Mouse (Mus musculus) testis, adult 2 months (tissue): Measurements from ENCODE around the gene Cbl. TPM values are rescaled to one million over a fixed set of nuclear protein-coding genes. Genes with fewer than 3 reads are reported as not detected.
"Not testable (repeated sequence)": the region's sequence is repeated elsewhere in the genome, so short reads cannot be mapped to it uniquely, and the experiment has no call there.

Source experiments
- H3K27ac ChIP-seq: fragments of 200-500 bp; 2 replicates; pipeline ENCODE4 v1.5.1; 2012; ENCODE audit warnings: low read depth, low read length; ENCODE audit not compliant: control insufficient read depth, insufficient read depth
- H3K27me3 ChIP-seq: fragments of 200-500 bp; 2 replicates; pipeline ENCODE4 v1.6.1; 2012; ENCODE audit warnings: mild to moderate bottlenecking, low read length, moderate library complexity; ENCODE audit not compliant: control insufficient read depth, insufficient read depth
- H3K36me3 ChIP-seq: fragments of 200-500 bp; 2 replicates; pipeline ENCODE4 v1.6.1; 2012; ENCODE audit warnings: mild to moderate bottlenecking, low read length; ENCODE audit not compliant: control insufficient read depth, insufficient read depth
- H3K4me1 ChIP-seq: fragments of 200-500 bp; 2 replicates; pipeline ENCODE4 v1.6.1; 2012; ENCODE audit warnings: low read length; ENCODE audit not compliant: control insufficient read depth, insufficient read depth
- H3K4me3 ChIP-seq: fragments of 200-500 bp; 2 replicates; pipeline ENCODE4 v1.5.1; 2012; ENCODE audit warnings: low read depth, mild to moderate bottlenecking, low read length, moderate library complexity, mixed read lengths; ENCODE audit not compliant: control insufficient read depth
- CTCF ChIP-seq: fragments of 200-500 bp; IDR thresholded peaks from 2 replicates; pipeline ENCODE4 v1.5.1; 2012; ENCODE audit warnings: low read depth, mild to moderate bottlenecking, inconsistent platforms, low read length, moderate library complexity; ENCODE audit not compliant: control insufficient read depth, insufficient read depth, insufficient replicate concordance
- POLR2A ChIP-seq: fragments of 200-500 bp; IDR thresholded peaks from 2 replicates; pipeline ENCODE4 v1.6.1; 2012; ENCODE audit warnings: low read depth, mild to moderate bottlenecking, inconsistent platforms, low read length, moderate library complexity; ENCODE audit not compliant: control insufficient read depth
- polyA plus RNA-seq: library from polyadenylated mRNA; depleted of rRNA; stranded (reverse); fragments of >200 nt; gene quantifications from 2 replicates; pipeline ENCODE4 v1.2.3, GENCODE M21; 2012

Cbl gene
- polyA plus RNA-seq, 1 experiment = 47.9 TPM

DNA sequence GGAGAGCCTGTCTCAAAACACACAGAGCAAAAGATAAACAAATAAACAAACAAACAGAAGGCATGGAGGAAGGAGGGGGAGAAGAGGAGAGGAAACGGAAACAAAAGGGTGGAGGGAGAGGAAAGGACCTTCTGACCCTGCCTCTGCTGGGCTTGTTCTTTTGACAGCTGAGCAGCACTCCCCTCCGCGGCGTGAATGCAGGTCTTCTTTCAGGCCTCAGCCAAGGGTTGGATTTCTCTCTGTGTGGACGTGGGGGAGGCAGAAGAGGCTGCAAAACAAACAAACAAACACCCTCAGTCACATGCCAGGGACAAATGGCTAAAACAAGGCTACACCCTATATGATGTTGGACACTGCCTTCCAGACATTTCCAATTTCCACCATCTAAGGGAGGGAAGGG is 108.8 kb downstream of the Cbl start:
- H3K4me1 ChIP-seq = peaks cover 6% of the 10 kb centered on the region
- no peak overlapping the region for H3K27ac ChIP-seq
- TF ChIP-seq POLR2A (no peak), CTCF (no peak)
- no peak overlapping the region for H3K4me3 ChIP-seq
- no peaks in the 10 kb centered on the region for H3K36me3 ChIP-seq
- no peaks in the 10 kb centered on the region for H3K27me3 ChIP-seq

DNA sequence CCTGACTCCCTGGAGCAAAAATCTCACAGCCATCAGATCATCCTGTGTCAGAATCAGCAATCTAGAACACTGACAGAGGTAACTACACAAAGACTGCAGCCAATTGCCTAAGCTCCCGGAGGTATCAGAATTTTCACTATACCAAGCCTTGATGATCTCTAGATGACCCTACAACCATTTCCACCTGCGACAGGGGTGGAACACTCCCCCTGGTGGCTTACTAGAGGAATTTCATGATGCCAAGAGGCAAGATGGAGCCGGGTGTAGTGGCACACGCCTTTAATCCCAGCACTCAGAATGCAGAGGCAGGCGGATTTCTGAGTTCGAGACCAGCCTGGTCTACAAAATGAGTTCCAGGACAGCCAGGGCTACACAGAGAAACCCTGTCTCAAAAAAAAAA is 109.5 kb downstream of the Cbl start:
- peak; percentile 41; the same call in 1 of the 2 replicates for TF ChIP-seq CTCF
- TF ChIP-seq POLR2A = no peak
- no peaks in the 10 kb centered on the region for H3K36me3 ChIP-seq
- no peaks in the 10 kb centered on the region for H3K27me3 ChIP-seq
- no peaks in the 10 kb centered on the region; the same call in 1 of the 2 replicates for H3K4me1 ChIP-seq
- H3K4me3 ChIP-seq = no peak overlapping the region
- no peak overlapping the region for H3K27ac ChIP-seq

DNA sequence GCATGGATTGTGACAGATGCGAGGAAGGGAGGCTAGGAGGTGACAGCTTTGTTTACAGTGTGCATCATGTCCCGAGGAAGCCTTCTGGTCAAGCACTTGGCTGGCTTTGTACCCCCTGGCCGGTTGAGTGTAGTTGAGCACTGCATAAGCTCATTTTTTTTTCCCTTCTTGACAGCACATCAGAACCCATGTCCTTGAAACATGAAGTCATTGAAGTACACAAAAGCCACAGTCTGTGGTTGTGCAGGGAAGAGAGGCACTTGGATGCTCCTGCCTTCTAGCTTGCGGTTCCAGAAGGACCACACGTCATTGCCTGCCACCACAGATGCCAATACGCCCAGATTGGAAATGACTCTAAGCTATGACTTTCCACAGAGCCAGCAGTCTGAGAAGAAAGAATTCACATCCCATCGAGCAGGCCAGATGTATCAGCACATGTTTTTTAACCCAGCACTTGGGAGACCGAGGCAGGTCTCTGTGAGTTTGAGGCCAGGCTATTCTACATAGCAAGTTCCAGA is 113.8 kb downstream of the Cbl start:
- Histone ChIP-seq H3K4me1 (peaks cover 3% of the 10 kb centered on the region), H3K4me3 (no peak overlapping the region), H3K27ac (no peak overlapping the region), H3K36me3 (no peaks in the 10 kb centered on the region), H3K27me3 (no peaks in the 10 kb centered on the region)
- TF ChIP-seq POLR2A = no peak
- no peak for TF ChIP-seq CTCF

DNA sequence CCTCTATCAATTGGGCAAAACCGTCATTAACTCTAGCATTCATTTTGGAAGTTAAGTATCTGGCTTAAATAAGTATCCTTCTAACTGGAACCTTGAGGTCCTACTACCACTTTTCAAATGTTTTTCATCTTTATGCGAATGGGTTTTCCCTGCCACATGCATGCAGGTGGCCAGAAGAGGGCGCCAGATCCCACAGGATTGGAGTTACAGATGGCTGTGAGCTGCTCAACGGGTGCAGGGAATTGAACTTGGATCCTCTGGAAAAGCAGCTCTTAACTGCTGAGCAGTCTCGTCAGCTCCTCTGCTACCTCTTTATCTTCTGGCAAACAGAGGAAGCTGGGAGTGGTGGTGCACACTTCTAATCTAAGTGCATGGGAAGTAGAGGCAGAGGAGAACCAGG is 114.8 kb downstream of the Cbl start:
- Histone ChIP-seq H3K27ac (no peak overlapping the region), H3K27me3 (no peaks in the 10 kb centered on the region)
- peak; percentile 74; the same call in 1 of the 2 replicates for TF ChIP-seq CTCF
- TF ChIP-seq POLR2A = no peak

DNA sequence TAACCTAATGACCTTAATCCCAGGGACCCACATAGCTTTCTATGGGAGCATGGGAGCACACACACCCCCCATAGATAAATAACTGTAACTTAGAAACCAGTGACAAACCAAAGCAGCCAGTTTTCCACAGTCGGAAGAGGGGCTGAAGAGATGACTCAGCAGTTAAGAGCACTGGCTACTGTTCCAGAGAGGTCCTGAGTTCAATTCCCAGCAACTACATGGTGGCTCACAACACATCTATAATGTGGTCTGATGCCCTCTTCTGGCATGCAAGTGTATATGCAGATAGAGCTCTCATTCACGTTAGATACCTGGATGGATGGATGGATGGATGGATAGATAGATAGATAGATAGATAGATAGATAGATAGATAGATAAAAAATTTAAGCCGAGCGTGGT is 117.7 kb downstream of the Cbl start:
- Histone ChIP-seq H3K27ac (no peak overlapping the region), H3K4me3 (no peak overlapping the region), H3K36me3 (no peaks in the 10 kb centered on the region), H3K4me1 (peaks cover 3% of the 10 kb centered on the region), H3K27me3 (no peaks in the 10 kb centered on the region)
- no peak for TF ChIP-seq CTCF
- TF ChIP-seq POLR2A = no peak

More for the DNA sequence above, 114.8 kb downstream of the Cbl start:
- Histone ChIP-seq H3K4me1 (peaks cover 3% of the 10 kb centered on the region), H3K36me3 (no peaks in the 10 kb centered on the region), H3K4me3 (no peak overlapping the region)

DNA sequence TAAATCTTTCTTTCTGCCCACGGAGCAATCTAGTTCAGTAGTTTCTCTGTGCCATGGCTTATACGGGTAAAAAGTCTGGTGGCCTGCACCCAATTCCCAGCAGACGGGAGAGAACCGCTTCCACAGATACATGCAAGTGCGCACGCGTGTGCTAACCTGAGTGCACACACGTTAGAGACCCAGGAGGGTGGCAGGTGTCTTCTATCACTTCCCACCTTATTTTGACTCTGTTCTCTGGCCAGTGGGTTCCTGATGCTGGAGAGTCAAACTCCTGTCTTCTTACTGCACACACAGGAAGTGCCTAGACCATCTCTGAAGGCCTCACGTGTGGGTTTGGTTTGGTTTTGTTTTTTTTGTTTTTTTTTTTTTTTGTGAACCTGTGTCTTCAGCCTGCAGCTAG is 118.2 kb downstream of the Cbl start:
- TF ChIP-seq POLR2A (no peak), CTCF (no peak)
- Histone ChIP-seq H3K4me1 (peaks cover 3% of the 10 kb centered on the region), H3K27me3 (no peaks in the 10 kb centered on the region), H3K36me3 (no peaks in the 10 kb centered on the region), H3K4me3 (no peak overlapping the region; the same call in 1 of the 2 replicates), H3K27ac (no peak overlapping the region)

DNA sequence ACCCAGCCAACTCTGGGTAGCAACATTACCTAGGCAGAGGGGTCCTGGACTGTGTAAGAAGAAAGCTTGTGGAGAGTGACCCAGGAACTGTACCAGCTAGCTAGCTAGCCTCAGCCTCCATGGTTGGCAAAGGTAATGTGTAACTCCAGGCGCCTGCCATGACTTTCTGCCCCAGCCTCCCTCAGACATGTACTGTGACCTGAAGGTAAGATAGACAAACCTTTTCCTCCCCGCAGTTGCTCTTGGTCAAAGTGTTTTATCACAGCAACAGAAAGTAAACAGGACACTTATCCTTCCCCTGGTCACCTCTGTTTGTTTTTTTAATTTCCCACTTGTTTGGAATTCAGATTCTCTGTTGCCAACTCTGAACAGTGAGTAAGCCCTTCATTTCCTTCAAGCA is 119.4 kb downstream of the Cbl start:
- TF ChIP-seq CTCF = no peak
- TF ChIP-seq POLR2A = no peak
- Histone ChIP-seq H3K4me1 (peaks cover 3% of the 10 kb centered on the region), H3K27me3 (no peaks in the 10 kb centered on the region), H3K36me3 (no peaks in the 10 kb centered on the region; the same call in 1 of the 2 replicates), H3K4me3 (peak overlapping the region; percentile 89; the same call in 1 of the 2 replicates), H3K27ac (no peak overlapping the region)

DNA sequence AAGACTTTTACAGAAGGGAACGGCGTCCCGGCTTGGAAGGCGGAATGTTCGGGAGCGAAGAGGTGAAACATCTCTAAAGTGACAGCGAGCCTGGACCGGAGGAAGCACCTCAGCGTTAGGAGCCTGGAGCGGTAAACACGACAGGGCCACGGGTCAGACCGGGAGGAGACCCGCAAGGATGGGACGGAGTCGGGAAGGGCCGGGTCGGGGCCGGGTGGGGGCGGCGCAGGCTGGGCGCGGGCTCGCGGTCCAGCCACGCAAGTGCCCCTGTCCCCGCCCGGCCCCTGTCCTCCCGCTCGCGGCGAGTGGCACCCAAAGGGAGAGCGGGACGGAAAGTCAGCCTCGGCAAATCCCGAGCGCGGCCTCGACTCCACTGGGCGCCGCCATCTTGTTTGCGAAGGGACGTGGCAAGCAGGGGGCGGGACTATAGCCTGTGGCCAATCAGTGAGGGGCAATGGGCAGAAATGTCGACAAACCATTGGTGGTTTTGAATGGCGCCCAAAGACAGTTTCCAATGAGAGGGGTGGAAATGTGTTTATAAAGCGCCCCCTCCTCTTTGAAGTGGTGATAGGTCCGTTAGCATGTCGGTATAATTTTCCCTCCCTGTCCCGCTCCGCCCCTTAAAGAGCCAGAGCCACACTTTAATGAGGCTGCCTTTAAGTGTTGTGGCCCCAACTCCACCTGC is 120.6 kb downstream of the Cbl start, which contains the start of the genes Gm49380 and Rnf26:
Gm49380 (minus strand) TSS at position 396 of the 685 bp plus-strand sequence.
Rnf26 (minus strand) TSS at position 413 of the 685 bp plus-strand sequence.
- Histone ChIP-seq H3K4me3 (peak within 1 kb of the TSS; percentile 89), H3K27ac (peak within 1 kb of the TSS; percentile 73), H3K27me3 (no peaks in the 10 kb centered on the region), H3K36me3 (no peaks in the 10 kb centered on the region; the same call in 1 of the 2 replicates), H3K4me1 (peaks cover 14% of the 10 kb centered on the region)
- TF ChIP-seq POLR2A = peak; percentile 78
- TF ChIP-seq CTCF = no peak

DNA sequence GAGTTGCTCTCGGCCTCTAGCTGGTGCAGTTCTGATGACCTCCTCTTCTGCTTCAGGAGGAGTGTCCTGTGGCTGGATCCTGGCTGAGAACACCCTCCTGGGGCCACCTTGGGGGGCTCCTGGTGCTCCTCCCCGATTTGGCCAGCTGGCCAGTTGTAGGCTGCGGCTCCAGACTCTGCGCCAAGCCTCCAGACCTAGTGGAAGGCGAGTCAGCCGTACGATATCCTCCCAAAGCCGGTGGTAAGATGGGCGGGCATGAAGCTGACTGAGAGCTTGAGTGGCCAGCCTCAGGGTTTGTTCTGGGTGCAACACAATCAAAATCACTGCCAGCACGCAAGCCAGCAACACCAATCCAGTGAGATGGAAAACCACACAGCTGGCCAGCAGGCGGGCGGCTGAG is 121.9 kb downstream of the Cbl start:
- H3K4me1 ChIP-seq = peaks cover 27% of the 10 kb centered on the region
- H3K27ac ChIP-seq, H3K27me3 ChIP-seq, H3K36me3 ChIP-seq, H3K4me3 ChIP-seq: not testable (repeated sequence)
